Mouse (Mus musculus): ENCODE results near the gene Arhgap45.

Arhgap45 gene

GRCm38 (mm10) chr10:80018739-80019297, 2.4 kb downstream of the Arhgap45 start:
- TF ChIP-seq GATA4 (IDR thresholded peaks at IDR 0.05; ENCODE audit: insufficient replicate concordance, low read length) = peak; percentile 81; the same call in 1 of the 2 replicates

GRCm38 (mm10) chr10:80019471-80020131, 3.1 kb downstream of the Arhgap45 start:
- TF ChIP-seq GATA4 (IDR thresholded peaks at IDR 0.05; ENCODE audit: insufficient replicate concordance, low read length) = no peak

- TF ChIP-seq GATA4 (IDR thresholded peaks at IDR 0.05; ENCODE audit: insufficient replicate concordance, low read length) = no peak
These were observed 3.7 kb downstream of the Arhgap45 start for GRCm38 (mm10) chr10:80020191-80020590.

GRCm38 (mm10) chr10:80020603-80021319, 4.3 kb downstream of the Arhgap45 start:
- no peak for TF ChIP-seq GATA4 (IDR thresholded peaks at IDR 0.05; ENCODE audit: insufficient replicate concordance, low read length)

GRCm38 (mm10) chr10:80021320-80021641, 4.8 kb downstream of the Arhgap45 start:
- TF ChIP-seq GATA4 (IDR thresholded peaks at IDR 0.05; ENCODE audit: insufficient replicate concordance, low read length) = no peak

- no peak for TF ChIP-seq GATA4 (IDR thresholded peaks at IDR 0.05; ENCODE audit: insufficient replicate concordance, low read length)
These were observed 5.7 kb downstream of the Arhgap45 start for GRCm38 (mm10) chr10:80022164-80022563.

GRCm38 (mm10) chr10:80022806-80023205, 6.4 kb downstream of the Arhgap45 start:
- no peak for TF ChIP-seq GATA4 (IDR thresholded peaks at IDR 0.05; ENCODE audit: insufficient replicate concordance, low read length)

GRCm38 (mm10) chr10:80023758-80024157, 7.3 kb downstream of the Arhgap45 start:
- no peak for TF ChIP-seq GATA4 (IDR thresholded peaks at IDR 0.05; ENCODE audit: insufficient replicate concordance, low read length)

- no peak for TF ChIP-seq GATA4 (IDR thresholded peaks at IDR 0.05; ENCODE audit: insufficient replicate concordance, low read length)
These were observed 8.0 kb downstream of the Arhgap45 start for GRCm38 (mm10) chr10:80024229-80025043.

- no peak for TF ChIP-seq GATA4 (IDR thresholded peaks at IDR 0.05; ENCODE audit: insufficient replicate concordance, low read length)
These were observed 8.5 kb downstream of the Arhgap45 start for GRCm38 (mm10) chr10:80025044-80025347.

- no peak for TF ChIP-seq GATA4 (IDR thresholded peaks at IDR 0.05; ENCODE audit: insufficient replicate concordance, low read length)
These were observed 9.0 kb downstream of the Arhgap45 start for GRCm38 (mm10) chr10:80025463-80025862.

GRCm38 (mm10) chr10:80025889-80026288, 9.4 kb downstream of the Arhgap45 start:
- TF ChIP-seq GATA4 (IDR thresholded peaks at IDR 0.05; ENCODE audit: insufficient replicate concordance, low read length) = no peak

- TF ChIP-seq GATA4 (IDR thresholded peaks at IDR 0.05; ENCODE audit: insufficient replicate concordance, low read length) = no peak
These were observed 11.4 kb downstream of the Arhgap45 start for GRCm38 (mm10) chr10:80027681-80028520.

GRCm38 (mm10) chr10:80028521-80028846, 12.0 kb downstream of the Arhgap45 start:
- TF ChIP-seq GATA4 (IDR thresholded peaks at IDR 0.05; ENCODE audit: insufficient replicate concordance, low read length) = no peak

GRCm38 (mm10) chr10:80030191-80030590, 13.7 kb downstream of the Arhgap45 start:
- TF ChIP-seq GATA4 (IDR thresholded peaks at IDR 0.05; ENCODE audit: insufficient replicate concordance, low read length) = no peak
